Mouse (Mus musculus) stomach, embryonic 16.5 days (tissue): ENCODE data around the gene Tsc1. TPM values are rescaled to one million over a fixed set of nuclear protein-coding genes. Genes with fewer than 3 reads are reported as not detected.

Source experiments
- ATAC-seq: fragments of 200-750 bp; cut with Nextera tagmentation; 2 replicates; pipeline ENCODE4 v1.8.0; 2017; ENCODE audit warnings: moderate number of reproducible peaks, moderate TSS enrichment; ENCODE audit not compliant: insufficient read depth, low FRiP score
- H3K27ac ChIP-seq: fragments of 300-500 bp; sonication (generic); 2 replicates; pipeline ENCODE4 v1.5.1; 2014; ENCODE audit warnings: low read length
- H3K27me3 ChIP-seq: fragments of 300-500 bp; sonication (generic); 2 replicates; pipeline ENCODE4 v1.6.1; 2014; ENCODE audit warnings: low read length, control low read depth, mixed read lengths; ENCODE audit not compliant: control insufficient read depth, insufficient read depth
- H3K36me3 ChIP-seq: fragments of 300-500 bp; sonication (generic); 2 replicates; pipeline ENCODE4 v1.6.1; 2014; ENCODE audit warnings: low read length; ENCODE audit not compliant: control insufficient read depth, insufficient read depth
- H3K4me1 ChIP-seq: fragments of 300-500 bp; sonication (generic); 2 replicates; pipeline ENCODE4 v1.6.1; 2014; ENCODE audit warnings: low read length, control low read depth, mixed read lengths; ENCODE audit not compliant: control insufficient read depth, insufficient read depth
- H3K4me2 ChIP-seq: fragments of 300-500 bp; sonication (generic); 2 replicates; pipeline ENCODE4 v1.6.1; 2014; ENCODE audit warnings: low read depth, low read length, mixed read lengths
- H3K4me3 ChIP-seq: fragments of 300-500 bp; sonication (generic); replicated peaks from 2 replicates; pipeline ENCODE4 v1.5.1; 2014; ENCODE audit warnings: mild to moderate bottlenecking, low read length
- H3K9ac ChIP-seq: fragments of 300-500 bp; sonication (generic); 2 replicates; pipeline ENCODE4 v1.6.1; 2014; ENCODE audit warnings: low read length
- H3K9me3 ChIP-seq: fragments of 300-500 bp; sonication (generic); replicated peaks from 2 replicates; pipeline ENCODE4 v1.6.1; 2016; ENCODE audit warnings: low read length, control low read depth; ENCODE audit not compliant: control insufficient read depth
- WGBS: fragments of 180-500 bp; shearing (Covaris S2); extraction: QIAGEN DNeasy Blood & Tissue Kit; methylation state at CpG from one replicate; pipeline ENCODE4 v1.1.7; 2014; 5-methylcytosine and 5-hydroxymethylcytosine counted together
- polyA plus RNA-seq: library from polyadenylated mRNA; unstranded; fragments of >200 nt; fragmentation: Nextera tagmentation; extraction: Ambion mirVana; gene quantifications from 2 replicates; pipeline ENCODE4 v1.2.1, GENCODE M21; 2015

Tsc1 gene
- polyA plus RNA-seq, 1 experiment from 2014 or later, result 18.8 TPM

GRCm38 (mm10) chr2:28635199-28635598, 5.8 kb upstream of the Tsc1 start:
- no peak for ATAC-seq

DNA sequence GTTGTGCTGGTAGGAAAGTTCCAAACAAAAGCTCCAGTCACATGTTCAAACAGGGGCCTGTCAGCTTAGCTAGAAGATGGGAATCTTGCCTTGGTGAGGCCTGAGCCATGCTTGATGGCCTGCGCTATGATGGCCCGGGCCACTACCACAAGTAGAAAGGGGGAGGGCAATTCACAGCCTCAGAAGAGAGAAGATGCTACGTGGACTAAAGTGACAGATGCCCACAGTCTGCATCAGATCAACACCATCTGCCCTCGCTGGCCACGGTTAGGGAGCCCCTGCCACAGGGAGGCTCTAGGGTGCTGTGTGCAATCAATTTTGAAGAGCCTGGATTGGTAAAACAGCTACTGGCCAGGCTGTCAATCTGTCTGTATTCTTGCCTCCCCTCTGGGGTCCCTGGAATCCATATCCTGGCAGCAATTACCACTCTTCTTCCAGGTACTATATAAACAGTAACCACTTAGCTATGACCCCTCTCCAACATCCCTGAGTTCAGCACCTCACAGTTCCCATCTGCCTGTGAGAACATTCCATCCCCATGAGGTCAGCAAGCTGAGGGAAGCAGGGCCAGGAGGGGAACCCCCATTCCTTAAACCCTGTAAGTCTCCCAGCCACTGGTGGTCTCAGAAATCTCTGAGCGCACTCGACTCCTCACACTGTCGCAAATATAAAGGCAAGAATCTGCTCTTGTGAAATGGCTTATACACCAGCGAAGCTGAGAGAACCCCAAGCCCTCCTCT, 3.8 kb upstream of the Tsc1 start:
- H3K9ac ChIP-seq, result no peak overlapping the region
- WGBS, result 53% methylated on average over 9 of the region's 9 CpGs
- H3K27ac ChIP-seq, result no peak overlapping the region
- peaks cover 14% of the 10 kb centered on the region for H3K4me1 ChIP-seq
- H3K27me3 ChIP-seq, result no peaks in the 10 kb centered on the region
- no peaks in the 10 kb centered on the region for H3K36me3 ChIP-seq
- no peak overlapping the region for H3K4me2 ChIP-seq
- H3K4me3 ChIP-seq, result no peak overlapping the region
- ATAC-seq, result no peak
- no peaks in the 10 kb centered on the region for H3K9me3 ChIP-seq

More at GRCm38 (mm10) chr2:28635199-28635598, 5.8 kb upstream of the Tsc1 start:
- Histone ChIP-seq H3K9me3 (no peaks in the 10 kb centered on the region), H3K9ac (no peak overlapping the region), H3K4me3 (no peak overlapping the region), H3K27ac (no peak overlapping the region), H3K4me2 (no peak overlapping the region), H3K36me3 (no peaks in the 10 kb centered on the region), H3K27me3 (no peaks in the 10 kb centered on the region), H3K4me1 (peaks cover 4% of the 10 kb centered on the region; the same call in 1 of the 2 replicates)
- 64% methylated on average over 1 of the region's 1 CpGs for WGBS

- H3K4me1 ChIP-seq, result peaks cover 14% of the 10 kb centered on the region
- WGBS, result 19% methylated on average over 9 of the region's 9 CpGs
Observed at GRCm38 (mm10) chr2:28638352-28638751, 2.7 kb upstream of the Tsc1 start.

GRCm38 (mm10) chr2:28638886-28639285, 2.1 kb upstream of the Tsc1 start:
- Histone ChIP-seq H3K27ac (no peak overlapping the region; the same call in 1 of the 2 replicates), H3K36me3 (no peaks in the 10 kb centered on the region), H3K27me3 (no peaks in the 10 kb centered on the region), H3K9me3 (no peaks in the 10 kb centered on the region), H3K4me1 (peaks cover 14% of the 10 kb centered on the region), H3K4me3 (peak overlapping the region; percentile 7; the same call in 1 of the 2 replicates), H3K4me2 (peak overlapping the region; percentile 45), H3K9ac (peak overlapping the region; percentile 46)
- ATAC-seq, result no peak
- WGBS, result 6% methylated on average over 9 of the region's 9 CpGs

More at GRCm38 (mm10) chr2:28638352-28638751, 2.7 kb upstream of the Tsc1 start:
- Histone ChIP-seq H3K27ac (no peak overlapping the region), H3K27me3 (no peaks in the 10 kb centered on the region), H3K4me2 (peak overlapping the region; percentile 45), H3K36me3 (no peaks in the 10 kb centered on the region), H3K4me3 (peak overlapping the region; percentile 7; the same call in 1 of the 2 replicates), H3K9ac (peak overlapping the region; percentile 46), H3K9me3 (no peaks in the 10 kb centered on the region)
- ATAC-seq, result no peak

DNA sequence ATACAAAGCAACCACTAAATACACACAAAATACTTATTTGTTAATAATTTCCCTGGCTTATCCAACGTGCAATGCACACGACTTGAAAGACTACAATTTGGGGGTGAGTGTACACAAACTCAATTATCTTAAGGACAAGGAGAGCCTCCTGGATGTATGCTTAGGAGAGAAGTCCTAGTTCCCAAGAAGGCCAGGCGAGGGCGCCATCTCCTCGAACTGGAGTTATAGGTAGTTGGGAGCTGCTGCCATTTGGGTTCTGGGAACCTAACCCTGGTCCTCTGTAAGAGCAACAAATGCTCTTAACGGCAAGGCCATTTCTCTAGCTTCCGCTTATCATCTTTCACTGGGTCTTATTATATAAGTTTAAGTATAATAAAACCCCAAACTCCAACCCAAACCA, 1.2 kb upstream of the Tsc1 start:
- Histone ChIP-seq H3K27me3 (no peaks in the 10 kb centered on the region), H3K4me1 (peaks cover 14% of the 10 kb centered on the region), H3K36me3 (no peaks in the 10 kb centered on the region), H3K4me2 (no peak overlapping the region), H3K27ac (no peak overlapping the region), H3K4me3 (no peak overlapping the region), H3K9me3 (no peaks in the 10 kb centered on the region), H3K9ac (no peak overlapping the region)
- WGBS, result 53% methylated on average over 7 of the region's 7 CpGs
- no peak for ATAC-seq

DNA sequence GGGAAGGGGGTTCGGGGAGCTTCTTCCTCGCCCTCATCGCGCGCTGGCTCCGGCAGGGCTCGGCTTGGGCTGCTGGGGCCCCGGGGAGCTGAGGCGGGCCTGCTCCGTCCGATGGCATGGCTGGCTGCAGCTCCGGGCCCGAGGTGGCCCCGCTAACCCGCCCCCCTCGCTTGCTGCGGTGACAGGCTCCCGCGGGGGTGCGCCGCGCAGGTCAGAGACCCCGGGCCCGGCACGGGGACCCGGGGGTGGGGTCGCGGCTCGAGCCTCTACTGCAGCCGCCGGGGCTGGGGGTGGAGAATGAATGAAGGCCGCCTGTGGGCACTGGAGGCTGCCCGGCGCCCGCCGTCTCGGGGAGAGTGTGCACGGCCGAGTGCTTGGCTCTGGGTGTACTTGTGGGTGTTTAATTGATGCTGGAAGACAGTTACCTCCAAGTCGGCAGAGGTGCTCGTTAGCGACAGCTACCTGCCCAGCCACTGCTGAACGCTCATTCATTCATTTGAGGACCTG, 460 bp downstream of the Tsc1 start:
- WGBS, result 1% methylated on average over 41 of the region's 43 CpGs
- Histone ChIP-seq H3K27ac (peak overlapping the region; percentile 90), H3K9ac (peak overlapping the region; percentile 94), H3K4me1 (peaks cover 14% of the 10 kb centered on the region), H3K9me3 (no peaks in the 10 kb centered on the region), H3K36me3 (no peaks in the 10 kb centered on the region), H3K4me3 (peak overlapping the region; percentile 98), H3K4me2 (peak overlapping the region; percentile 93), H3K27me3 (no peaks in the 10 kb centered on the region)
- peak; percentile 45; the same call in 1 of the 2 replicates for ATAC-seq

DNA sequence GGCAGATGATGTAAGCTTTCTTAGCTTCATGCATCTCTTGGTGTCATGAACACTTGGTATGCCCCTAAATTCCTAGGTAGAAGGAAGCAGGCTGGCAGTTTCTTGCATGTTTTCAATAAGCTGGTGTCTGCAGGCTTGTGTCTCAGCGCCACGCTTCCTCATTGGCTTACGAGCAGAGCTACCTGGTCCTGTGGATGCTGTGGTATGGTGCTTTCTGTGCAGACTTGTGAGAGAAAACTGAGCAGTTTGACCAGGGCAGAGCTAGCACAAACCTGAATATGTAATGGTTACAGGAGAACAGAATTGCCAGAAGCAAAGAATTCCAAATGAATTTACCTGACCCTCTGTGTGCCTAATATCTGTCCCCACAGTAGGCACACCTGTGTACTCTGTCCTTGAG, 2.1 kb downstream of the Tsc1 start:
- Histone ChIP-seq H3K9me3 (no peaks in the 10 kb centered on the region), H3K4me3 (no peak overlapping the region), H3K4me1 (peaks cover 14% of the 10 kb centered on the region), H3K4me2 (no peak overlapping the region), H3K27ac (no peak overlapping the region), H3K36me3 (no peaks in the 10 kb centered on the region), H3K27me3 (no peaks in the 10 kb centered on the region), H3K9ac (no peak overlapping the region)
- 86% methylated on average over 3 of the region's 3 CpGs for WGBS
- ATAC-seq, result no peak

GRCm38 (mm10) chr2:28650526-28650925, 9.5 kb downstream of the Tsc1 start:
- Histone ChIP-seq H3K27ac (no peak overlapping the region), H3K4me1 (no peaks in the 10 kb centered on the region), H3K9me3 (no peaks in the 10 kb centered on the region), H3K36me3 (no peaks in the 10 kb centered on the region; the same call in 1 of the 2 replicates), H3K9ac (no peak overlapping the region), H3K27me3 (no peaks in the 10 kb centered on the region), H3K4me3 (no peak overlapping the region), H3K4me2 (no peak overlapping the region)
- ATAC-seq, result no peak

DNA sequence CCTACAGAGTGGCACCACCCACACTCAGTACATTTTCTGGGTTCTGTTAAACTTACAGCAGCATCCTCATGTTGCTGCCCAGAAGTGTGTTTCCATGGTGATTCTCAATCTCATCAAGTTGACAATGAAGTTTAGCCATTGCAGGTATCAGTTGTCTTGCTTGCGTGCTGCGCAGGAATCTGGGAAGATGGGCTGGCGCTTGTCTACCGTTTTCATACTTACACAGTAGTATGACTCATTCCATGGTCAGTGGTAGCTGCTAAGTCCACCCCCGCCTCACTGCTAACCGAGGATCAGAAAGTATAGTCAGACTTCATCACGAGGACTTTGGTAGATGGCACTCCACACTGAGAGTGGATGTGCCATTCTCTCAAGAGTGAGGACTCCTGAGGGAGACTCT, 12.3 kb downstream of the Tsc1 start:
- Histone ChIP-seq H3K27ac (no peak overlapping the region), H3K4me3 (no peak overlapping the region), H3K4me1 (no peaks in the 10 kb centered on the region), H3K4me2 (no peak overlapping the region), H3K9me3 (no peaks in the 10 kb centered on the region), H3K36me3 (no peaks in the 10 kb centered on the region; the same call in 1 of the 2 replicates), H3K27me3 (no peaks in the 10 kb centered on the region), H3K9ac (no peak overlapping the region)
- WGBS, result 94% methylated on average over 7 of the region's 7 CpGs
- ATAC-seq, result no peak
